Mouse (Mus musculus): Measurements from ENCODE around the gene Rab36. TPM values are rescaled to one million over a fixed set of nuclear protein-coding genes. Genes with fewer than 3 reads are reported as not detected.

The Rab36 gene
- polyA plus RNA-seq, 1 experiment from 2014 or later = 17.0 TPM

- no peaks in the 10 kb centered on the region for H3K27me3 ChIP-seq (ENCODE audit: control insufficient read depth, insufficient read depth, low read length)
- peaks cover 24% of the 10 kb centered on the region for H3K4me1 ChIP-seq (replicated peaks; ENCODE audit: control insufficient read depth, insufficient read depth, low read length)
- no peak overlapping the region for H3K4me2 ChIP-seq (replicated peaks)
- DNase-seq (ENCODE audit: low spot score) = no peak
- H3K36me3 ChIP-seq (replicated peaks; ENCODE audit: control insufficient read depth, insufficient read depth) = no peaks in the 10 kb centered on the region
- H3K4me3 ChIP-seq (replicated peaks; ENCODE audit: low read length) = no peak overlapping the region
- ATAC-seq (ENCODE audit: low FRiP score) = no peak
- no peak overlapping the region for H3K27ac ChIP-seq
- no peaks in the 10 kb centered on the region for H3K9me3 ChIP-seq (ENCODE audit: control insufficient read depth, low read length)
- WGBS = 95% methylated on average over 7 of the region's 7 CpGs
- H3K9ac ChIP-seq = no peak overlapping the region
These were observed 58.4 kb downstream of the Rab36 start for GRCm38 (mm10) chr10:75095216-75095615.

GRCm38 (mm10) chr10:75098446-75099183, 61.8 kb downstream of the Rab36 start:
- Histone ChIP-seq H3K4me2 (replicated peaks) (no peak overlapping the region), H3K4me3 (replicated peaks; ENCODE audit: low read length) (no peak overlapping the region), H3K27ac (0 out of 2 replicates have a peak overlapping the region, but pooled peaks have one; percentile 26), H3K36me3 (replicated peaks; ENCODE audit: control insufficient read depth, insufficient read depth) (no peaks in the 10 kb centered on the region), H3K9me3 (ENCODE audit: control insufficient read depth, low read length) (no peaks in the 10 kb centered on the region), H3K27me3 (ENCODE audit: control insufficient read depth, insufficient read depth, low read length) (no peaks in the 10 kb centered on the region), H3K4me1 (replicated peaks; ENCODE audit: control insufficient read depth, insufficient read depth, low read length) (peaks cover 29% of the 10 kb centered on the region), H3K9ac (no peak overlapping the region)
- peak; percentile 57; the same call in 1 of the 2 replicates for ATAC-seq (ENCODE audit: low FRiP score)
- 28% methylated on average over 10 of the region's 10 CpGs for WGBS
- DNase-seq (ENCODE audit: low spot score) = no peak

GRCm38 (mm10) chr10:75100298-75100697, 63.4 kb downstream of the Rab36 start:
- no peak for ATAC-seq (ENCODE audit: low FRiP score)
- Histone ChIP-seq H3K9ac (no peak overlapping the region), H3K4me2 (replicated peaks) (no peak overlapping the region), H3K9me3 (ENCODE audit: control insufficient read depth, low read length) (no peaks in the 10 kb centered on the region), H3K36me3 (replicated peaks; ENCODE audit: control insufficient read depth, insufficient read depth) (no peaks in the 10 kb centered on the region), H3K27me3 (ENCODE audit: control insufficient read depth, insufficient read depth, low read length) (no peaks in the 10 kb centered on the region), H3K27ac (no peak overlapping the region), H3K4me3 (replicated peaks; ENCODE audit: low read length) (no peak overlapping the region), H3K4me1 (replicated peaks; ENCODE audit: control insufficient read depth, insufficient read depth, low read length) (peaks cover 36% of the 10 kb centered on the region)
- 40% methylated on average over 7 of the region's 7 CpGs for WGBS
- DNase-seq (ENCODE audit: low spot score) = no peak

- WGBS = 94% methylated on average over 2 of the region's 2 CpGs
- no peak overlapping the region for H3K9ac ChIP-seq
- H3K9me3 ChIP-seq (ENCODE audit: control insufficient read depth, low read length) = no peaks in the 10 kb centered on the region
- H3K27me3 ChIP-seq (ENCODE audit: control insufficient read depth, insufficient read depth, low read length) = no peaks in the 10 kb centered on the region
- H3K4me1 ChIP-seq (replicated peaks; ENCODE audit: control insufficient read depth, insufficient read depth, low read length) = peaks cover 41% of the 10 kb centered on the region
- H3K4me2 ChIP-seq (replicated peaks) = no peak overlapping the region
- no peak overlapping the region for H3K27ac ChIP-seq
- H3K4me3 ChIP-seq (replicated peaks; ENCODE audit: low read length) = no peak overlapping the region
- DNase-seq (ENCODE audit: low spot score) = no peak
- no peaks in the 10 kb centered on the region for H3K36me3 ChIP-seq (replicated peaks; ENCODE audit: control insufficient read depth, insufficient read depth)
- ATAC-seq (ENCODE audit: low FRiP score) = no peak
These were observed 66.6 kb downstream of the Rab36 start for GRCm38 (mm10) chr10:75103502-75103901.

Other genes with a start within 250 kb of the Rab36 start
- 66.8 and 77.7 TPM in 2 replicates for gene Gnaz, start 69.9 kb upstream of the Rab36 start, polyA plus RNA-seq (2014; fragmentation: Nextera tagmentation; extraction: Ambion mirVana)
- gene Rsph14, start 4.5 kb upstream of the Rab36 start, polyA plus RNA-seq (2014; fragmentation: Nextera tagmentation; extraction: Ambion mirVana) = 0.20 and 0.50 TPM in 2 replicates
- 19.6 and 24.0 TPM in 2 replicates for gene Bcr, start 23.5 kb downstream of the Rab36 start, polyA plus RNA-seq (2014; fragmentation: Nextera tagmentation; extraction: Ambion mirVana)
- 21.2 and 23.2 TPM in 2 replicates for gene Specc1l, start 175.0 kb downstream of the Rab36 start, polyA plus RNA-seq (2014; fragmentation: Nextera tagmentation; extraction: Ambion mirVana)

Data from hindbrain, embryonic 14.5 days (tissue).